ENCODE assay signal across 8 mouse cellular contexts in the genomic region with DNA sequence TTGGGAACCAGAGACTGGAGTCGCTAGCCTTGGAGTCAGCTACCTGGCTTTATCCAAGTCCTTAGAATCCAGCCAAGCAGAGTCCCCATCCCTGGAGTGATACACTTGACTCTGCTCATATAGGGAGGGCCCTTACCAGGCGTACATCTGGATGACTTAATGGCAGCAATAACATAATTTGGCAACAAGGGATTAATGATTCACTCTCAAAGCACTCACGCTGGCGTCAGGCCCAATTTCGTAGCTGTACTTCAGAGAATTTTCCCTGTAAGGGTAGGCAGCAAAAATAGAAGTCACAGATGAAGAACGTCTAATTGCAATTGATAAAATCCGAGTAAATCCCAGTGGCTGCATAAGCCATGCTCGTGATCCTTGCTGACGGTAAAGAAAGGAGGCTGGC.
DNase-seq lines count a peak whose midpoint lies in the region; ATAC-seq lines count a peak whose summit lies in the region.

No protein-coding gene starts in this region.

- ATAC-seq in midbrain, embryonic 16.5 days, result no peak
- no peak for ATAC-seq in heart, embryonic 16.5 days (replicated peaks; ENCODE audit: extremely low read depth, insufficient read depth, low FRiP score)
- ATAC-seq in neural tube, embryonic 14.5 days (ENCODE audit: low read depth), result 0 out of 2 replicates have a peak, but pooled peaks have one; percentile 49

- H3K9me3 ChIP-seq in midbrain, embryonic 16.5 days (replicated peaks; ENCODE audit: control insufficient read depth, low read length, poor library complexity, severe bottlenecking), result no peaks in the 10 kb centered on the region
- H3K9me3 ChIP-seq in midbrain, embryonic 10.5 days (replicated peaks), result no peaks in the 10 kb centered on the region
- H3K9me3 ChIP-seq in heart, embryonic 16.5 days (replicated peaks; ENCODE audit: control insufficient read depth, low read length), result no peaks in the 10 kb centered on the region
- no peaks in the 10 kb centered on the region for H3K9me3 ChIP-seq in neural tube, embryonic 14.5 days (ENCODE audit: control insufficient read depth, low read length)

- WGBS in midbrain, embryonic 16.5 days, result 16% methylated on average over 9 of the region's 9 CpGs
- 36% methylated on average over 9 of the region's 9 CpGs for WGBS in midbrain, embryonic 10.5 days
- 28% methylated on average over 9 of the region's 9 CpGs for WGBS in heart, embryonic 16.5 days
- 20% methylated on average over 9 of the region's 9 CpGs for WGBS in neural tube, embryonic 14.5 days

- peaks cover 16% of the 10 kb centered on the region for H3K4me1 ChIP-seq in midbrain, embryonic 16.5 days (ENCODE audit: control insufficient read depth, insufficient read depth, low read length)
- peaks cover 21% of the 10 kb centered on the region for H3K4me1 ChIP-seq in midbrain, embryonic 10.5 days
- peaks cover 6% of the 10 kb centered on the region for H3K4me1 ChIP-seq in heart, embryonic 16.5 days (ENCODE audit: control insufficient read depth, insufficient read depth, low read length)
- H3K4me1 ChIP-seq in neural tube, embryonic 14.5 days (ENCODE audit: control insufficient read depth, insufficient read depth, low read length), result peaks cover 12% of the 10 kb centered on the region; the same call in 1 of the 2 replicates

- H3K27me3 ChIP-seq in midbrain, embryonic 16.5 days (ENCODE audit: control insufficient read depth, insufficient read depth, low read depth, low read length), result no peaks in the 10 kb centered on the region
- peaks cover 95% of the 10 kb centered on the region for H3K27me3 ChIP-seq in midbrain, embryonic 10.5 days (ENCODE audit: low read depth, poor library complexity, severe bottlenecking)
- H3K27me3 ChIP-seq in heart, embryonic 16.5 days (ENCODE audit: control insufficient read depth, insufficient read depth, low read length), result no peaks in the 10 kb centered on the region
- H3K27me3 ChIP-seq in neural tube, embryonic 14.5 days (ENCODE audit: control insufficient read depth, insufficient read depth, low read length), result no peaks in the 10 kb centered on the region

- no peaks in the 10 kb centered on the region for H3K36me3 ChIP-seq in midbrain, embryonic 16.5 days (ENCODE audit: control insufficient read depth, insufficient read depth, low read length)
- H3K36me3 ChIP-seq in midbrain, embryonic 10.5 days, result no peaks in the 10 kb centered on the region
- H3K36me3 ChIP-seq in heart, embryonic 16.5 days (ENCODE audit: control insufficient read depth, insufficient read depth), result no peaks in the 10 kb centered on the region
- H3K36me3 ChIP-seq in neural tube, embryonic 14.5 days (ENCODE audit: control insufficient read depth, insufficient read depth, low read length), result no peaks in the 10 kb centered on the region

- peak overlapping the region; percentile 13; the same call in 1 of the 2 replicates for H3K4me2 ChIP-seq in midbrain, embryonic 16.5 days (ENCODE audit: low read length)
- peak overlapping the region; percentile 35 for H3K4me2 ChIP-seq in heart, embryonic 16.5 days (ENCODE audit: low read depth, low read length)
- no peak overlapping the region for H3K4me2 ChIP-seq in neural tube, embryonic 14.5 days (ENCODE audit: low read depth, low read length)

- peak; percentile 25 to 35 for DNase-seq in cerebellum, postnatal 14 days
- no peak for DNase-seq in cerebellum, postnatal 4 days (ENCODE audit: low spot score in 2 of 2)
- DNase-seq in midbrain, embryonic 10.5 days (ENCODE audit: low spot score), result no peak
- no peak for DNase-seq in spleen, postnatal 4 days (ENCODE audit: low spot score in 2 of 2)
- DNase-seq in thymus, postnatal 25 days, result no peak

- no peak overlapping the region for H3K4me3 ChIP-seq in midbrain, embryonic 16.5 days (ENCODE audit: low read depth, low read length)
- no peak overlapping the region for H3K4me3 ChIP-seq in midbrain, embryonic 10.5 days
- no peak overlapping the region for H3K4me3 ChIP-seq in heart, embryonic 16.5 days (ENCODE audit: low read length)
- H3K4me3 ChIP-seq in neural tube, embryonic 14.5 days (ENCODE audit: low read depth, low read length), result no peak overlapping the region

- H3K27ac ChIP-seq in midbrain, embryonic 16.5 days (ENCODE audit: low read length), result no peak overlapping the region
- H3K27ac ChIP-seq in midbrain, embryonic 10.5 days (replicated peaks), result no peak overlapping the region
- H3K27ac ChIP-seq in heart, embryonic 16.5 days (ENCODE audit: low read length), result no peak overlapping the region
- H3K27ac ChIP-seq in neural tube, embryonic 14.5 days (ENCODE audit: low read depth, low read length), result 0 out of 2 replicates have a peak overlapping the region, but pooled peaks have one; percentile 1

- no peak overlapping the region for H3K9ac ChIP-seq in midbrain, embryonic 16.5 days (ENCODE audit: low read depth, low read length)
- no peak overlapping the region for H3K9ac ChIP-seq in heart, embryonic 16.5 days (ENCODE audit: low read length)
- H3K9ac ChIP-seq in neural tube, embryonic 14.5 days (replicated peaks; ENCODE audit: low read depth, low read length), result no peak overlapping the region

Comparison
In these comparisons a context has a peak if more than half of its experiments do, and no peak if none do; other contexts are left out.
1. DNase-seq: peak in cerebellum, postnatal 14 days (2 of 2); none in cerebellum, postnatal 4 days (0 of 2), midbrain, embryonic 10.5 days (single experiment), spleen, postnatal 4 days (0 of 2) and thymus, postnatal 25 days (single experiment).